15 mouse cellular contexts compared by ENCODE assay signal in the genomic region with DNA sequence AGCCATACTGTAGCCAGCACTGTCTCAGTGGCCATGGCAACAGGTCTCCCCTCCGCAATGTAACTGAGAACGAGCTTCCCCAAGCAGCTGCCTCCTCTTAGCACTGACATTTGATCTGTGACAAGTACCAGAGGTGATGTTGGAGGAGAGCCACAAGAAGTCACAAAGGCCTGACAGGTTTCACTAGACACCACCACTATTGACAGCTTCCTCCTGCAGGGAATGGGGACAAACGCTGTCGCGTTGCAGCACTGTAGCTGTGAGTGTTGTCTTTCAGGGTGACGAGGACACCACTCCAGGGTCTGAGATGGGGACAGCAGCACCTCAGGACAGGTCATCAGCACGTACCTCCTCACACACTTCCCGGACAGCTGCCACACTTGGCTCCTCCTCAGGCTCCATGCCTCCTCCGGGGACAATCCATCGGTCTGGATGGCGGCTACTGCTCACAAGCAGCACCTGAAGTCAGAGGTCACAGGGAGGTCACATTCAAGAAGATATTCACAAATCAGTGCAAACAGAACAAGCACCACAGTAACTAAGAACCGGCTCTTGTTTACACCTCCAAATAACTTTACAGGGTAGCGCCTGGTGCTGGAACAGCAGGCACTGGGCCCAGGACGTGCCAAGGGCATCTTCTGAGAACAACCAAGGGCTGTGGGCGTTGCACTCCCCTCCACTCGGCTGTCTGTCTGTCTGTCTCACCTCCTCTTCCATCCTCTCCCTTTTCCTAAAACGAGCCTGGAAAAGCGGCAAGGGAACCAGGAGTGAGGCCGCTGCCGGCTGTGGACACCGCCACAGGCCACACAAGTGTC. TPM values are rescaled to one million over a fixed set of nuclear protein-coding genes. Genes with fewer than 3 reads are reported as not detected.
A peak's percentile ranks its signal among the peaks of the same experiment; 100 is the strongest.
DNase-seq lines count a peak whose midpoint lies in the region; ATAC-seq and TF ChIP-seq lines count a peak whose summit lies in the region.
"Had no signal": no experiment of that assay in that cellular context is flagged by ENCODE, and none has a peak within 500 bp of the region (broad histone marks: within the 10 kb centered on the region; RNA-seq: fewer than 3 reads in every experiment).

No protein-coding gene starts in this region.

- H3K36me3 ChIP-seq in kidney, embryonic 16.5 days (ENCODE audit: insufficient read depth, low read length) = peaks cover 28% of the 10 kb centered on the region
- H3K36me3 ChIP-seq in testis, adult 2 months (ENCODE audit: control insufficient read depth, insufficient read depth, low read length) = peaks cover 1% of the 10 kb centered on the region; the same call in 1 of the 2 replicates

- no peak overlapping the region for H3K9ac ChIP-seq in kidney, embryonic 16.5 days (replicated peaks; ENCODE audit: low read length)
- H3K9ac ChIP-seq: liver, embryonic 12.5 days had no signal

- no peak overlapping the region for H3K4me2 ChIP-seq in kidney, embryonic 16.5 days (replicated peaks; ENCODE audit: low read depth, low read length)
- H3K4me2 ChIP-seq: liver, embryonic 12.5 days had no signal

- TF ChIP-seq CTCF in cerebellum, adult 2 months (IDR thresholded peaks at IDR 0.05; ENCODE audit: borderline replicate concordance, insufficient read depth, low read depth, low read length) = no peak
- TF ChIP-seq CTCF in testis, adult 2 months (IDR thresholded peaks at IDR 0.05; ENCODE audit: control insufficient read depth, insufficient read depth, insufficient replicate concordance, low read depth, low read length) = no peak

- ATAC-seq in kidney, embryonic 16.5 days (ENCODE audit: low FRiP score, low TSS enrichment) = peak; percentile 68
- ATAC-seq: hindbrain, embryonic 16.5 days; liver, embryonic 12.5 days had no signal

- peak overlapping the region; percentile 41 for H3K27ac ChIP-seq in cerebellum, adult 2 months (ENCODE audit: insufficient read depth, low read length)
- peak overlapping the region; percentile 7; the same call in 1 of the 2 replicates for H3K27ac ChIP-seq in kidney, embryonic 16.5 days (ENCODE audit: low read length)
- peak overlapping the region; percentile 10; the same call in 1 of the 2 replicates for H3K27ac ChIP-seq in testis, adult 2 months (ENCODE audit: control insufficient read depth, insufficient read depth, low read depth, low read length)
- H3K27ac ChIP-seq: liver, embryonic 12.5 days had no signal

- WGBS in cerebellum, adult 2 months = 40% methylated on average over 21 of the region's 21 CpGs
- 49% methylated on average over 21 of the region's 21 CpGs for WGBS in kidney, embryonic 16.5 days

- H3K4me1 ChIP-seq in cerebellum, adult 2 months (ENCODE audit: control insufficient read depth, insufficient read depth, low read length) = peaks cover 55% of the 10 kb centered on the region
- peaks cover 33% of the 10 kb centered on the region for H3K4me1 ChIP-seq in kidney, embryonic 16.5 days (ENCODE audit: insufficient read depth, low read length)
- no peaks in the 10 kb centered on the region for H3K4me1 ChIP-seq in testis, adult 2 months (ENCODE audit: control insufficient read depth, insufficient read depth, low read length)

- no peak overlapping the region for H3K4me3 ChIP-seq in cerebellum, adult 2 months (replicated peaks; ENCODE audit: insufficient read depth, low read depth, low read length)
- no peak overlapping the region for H3K4me3 ChIP-seq in kidney, embryonic 16.5 days (ENCODE audit: low read length)
- no peak overlapping the region for H3K4me3 ChIP-seq in testis, adult 2 months (ENCODE audit: control insufficient read depth, low read depth, low read length)
- H3K4me3 ChIP-seq: erythroblast, embryonic 14.5 days; liver, embryonic 12.5 days; myocyte had no signal

- no peaks in the 10 kb centered on the region for H3K9me3 ChIP-seq in kidney, embryonic 16.5 days (ENCODE audit: low read length)
- H3K9me3 ChIP-seq: liver, embryonic 12.5 days had no signal

- no peak for TF ChIP-seq POLR2A in cerebellum, adult 2 months (IDR thresholded peaks at IDR 0.05; ENCODE audit: borderline replicate concordance, insufficient read depth, low read length)
- no peak for TF ChIP-seq POLR2A in testis, adult 2 months (IDR thresholded peaks at IDR 0.05; ENCODE audit: control insufficient read depth, low read depth, low read length)

- DNase-seq in cerebellum, adult 2 months = no peak
- DNase-seq in cerebellum, adult 11 months = no peak
- no peak for DNase-seq in kidney, adult 9 months
- DNase-seq in testis, postnatal 14 days (ENCODE audit: low spot score) = no peak
- no peak for DNase-seq in frontal cortex, postnatal 36 days (ENCODE audit: low spot score in 2 of 2)
- no peak for DNase-seq in Muller cell, postnatal 12 days (ENCODE audit: inconsistent ontology term)
- DNase-seq: adrenal gland, postnatal 10 days had no signal

- no peaks in the 10 kb centered on the region for H3K27me3 ChIP-seq in cerebellum, adult 2 months (ENCODE audit: control insufficient read depth, insufficient read depth, low read length)
- H3K27me3 ChIP-seq in kidney, embryonic 16.5 days (ENCODE audit: insufficient read depth, low read length) = no peaks in the 10 kb centered on the region
- no peaks in the 10 kb centered on the region for H3K27me3 ChIP-seq in testis, adult 2 months (ENCODE audit: control insufficient read depth, insufficient read depth, low read length)
- H3K27me3 ChIP-seq: liver, embryonic 12.5 days had no signal

RNA-seq across cellular contexts. Expression of gene Nudt3, which starts 26.7 kb away (rescaled TPM):
- 336 and 366 TPM in 2 replicates for polyA plus RNA-seq in cerebellum, adult 2 months (2012; rRNA removed)
- polyA plus RNA-seq in kidney, embryonic 16.5 days (2015; fragmentation: Nextera tagmentation; extraction: Ambion mirVana) = 81.8 and 84.1 TPM in 2 replicates
- 59.8 and 68.1 TPM in 2 replicates for polyA plus RNA-seq in testis, adult 2 months (2012; rRNA removed)

RNA-seq across cellular contexts. Expression of gene AI413582, which starts 31.0 kb away (rescaled TPM):
- polyA plus RNA-seq in cerebellum, adult 2 months (2012; rRNA removed) = 98.9 and 104 TPM in 2 replicates
- polyA plus RNA-seq in kidney, embryonic 16.5 days (2015; fragmentation: Nextera tagmentation; extraction: Ambion mirVana) = 20.2 and 23.4 TPM in 2 replicates
- polyA plus RNA-seq in testis, adult 2 months (2012; rRNA removed) = 20.7 and 24.5 TPM in 2 replicates

RNA-seq across cellular contexts. Expression of gene RPS10-NUDT3, which starts 38.4 kb away (rescaled TPM):
- polyA plus RNA-seq in cerebellum, adult 2 months (2012; rRNA removed) = 0.16 TPM in 2 replicates
- not detected in 2 replicates for polyA plus RNA-seq in kidney, embryonic 16.5 days (2015; fragmentation: Nextera tagmentation; extraction: Ambion mirVana)
- polyA plus RNA-seq in testis, adult 2 months (2012; rRNA removed) = not detected in 2 replicates
- polyA plus RNA-seq: erythroblast, embryonic 14.5 days; hindbrain, embryonic 16.5 days; large intestine, adult 2 months; liver, embryonic 12.5 days; myocyte; thymus, postnatal 0 days had no signal

RNA-seq across cellular contexts. Expression of gene Rps10, which starts 39.9 kb away (rescaled TPM):
- polyA plus RNA-seq in cerebellum, adult 2 months (2012; rRNA removed) = 479 and 488 TPM in 2 replicates
- 825 and 828 TPM in 2 replicates for polyA plus RNA-seq in kidney, embryonic 16.5 days (2015; fragmentation: Nextera tagmentation; extraction: Ambion mirVana)
- 262 and 331 TPM in 2 replicates for polyA plus RNA-seq in testis, adult 2 months (2012; rRNA removed)

RNA-seq across cellular contexts. Expression of gene Hmga1, which starts 40.3 kb away (rescaled TPM):
- polyA plus RNA-seq in cerebellum, adult 2 months (2012; rRNA removed) = 124 and 133 TPM in 2 replicates
- polyA plus RNA-seq in kidney, embryonic 16.5 days (2015; fragmentation: Nextera tagmentation; extraction: Ambion mirVana) = 257 and 279 TPM in 2 replicates
- polyA plus RNA-seq in testis, adult 2 months (2012; rRNA removed) = 64.3 and 68.4 TPM in 2 replicates
